Mouse (Mus musculus) embryonic facial prominence, embryonic 14.5 days (tissue): ENCODE data around the gene Angptl6. TPM values are rescaled to one million over a fixed set of nuclear protein-coding genes. Genes with fewer than 3 reads are reported as not detected.
"Not testable (repeated sequence)": the region's sequence is repeated elsewhere in the genome, so short reads cannot be mapped to it uniquely, and the experiment has no call there.

Experiments used
- ATAC-seq: fragments of 200-750 bp; cut with Nextera tagmentation; 2 replicates; pipeline ENCODE4 v1.8.0; 2017; ENCODE audit warnings: low read depth, moderate number of reproducible peaks, moderate TSS enrichment
- DNase-seq: peaks from one replicate; pipeline ENCODE4 v3.0.0-alpha.2; 2015; ENCODE audit warnings: low spot score
- H3K27ac ChIP-seq: fragments of 300-500 bp; sonication (generic); replicated peaks from 2 replicates; pipeline ENCODE4 v1.5.1; 2014; ENCODE audit warnings: low read depth, mild to moderate bottlenecking, low read length, moderate library complexity
- H3K27me3 ChIP-seq: fragments of 300-500 bp; sonication (generic); replicated peaks from 2 replicates; pipeline ENCODE4 v1.6.1; 2014; ENCODE audit warnings: low read length; ENCODE audit not compliant: control insufficient read depth, insufficient read depth
- H3K36me3 ChIP-seq: fragments of 300-500 bp; sonication (generic); 2 replicates; pipeline ENCODE4 v1.6.1; 2014; ENCODE audit warnings: low read length, mixed read lengths; ENCODE audit not compliant: control insufficient read depth, insufficient read depth
- H3K4me1 ChIP-seq: fragments of 300-500 bp; sonication (generic); 2 replicates; pipeline ENCODE4 v1.6.1; 2014; ENCODE audit warnings: antibody characterized with exemption, low read length; ENCODE audit not compliant: control insufficient read depth, insufficient read depth
- H3K4me2 ChIP-seq: fragments of 300-500 bp; sonication (generic); 2 replicates; pipeline ENCODE4 v1.6.1; 2014; ENCODE audit warnings: low read depth, mild to moderate bottlenecking, low read length, moderate library complexity, mixed read lengths
- H3K4me3 ChIP-seq: fragments of 300-500 bp; sonication (generic); 2 replicates; pipeline ENCODE4 v1.5.1; 2014; ENCODE audit warnings: low read depth, mild to moderate bottlenecking, low read length
- H3K9ac ChIP-seq: fragments of 300-500 bp; sonication (generic); 2 replicates; pipeline ENCODE4 v1.6.1; 2014; ENCODE audit warnings: low read depth, mild to moderate bottlenecking, low read length, moderate library complexity, mixed read lengths
- H3K9me3 ChIP-seq: fragments of 300-500 bp; sonication (generic); 2 replicates; pipeline ENCODE4 v1.6.1; 2016; ENCODE audit warnings: low read length; ENCODE audit not compliant: control insufficient read depth
- WGBS: fragments of 180-500 bp; shearing (Covaris S2); extraction: QIAGEN DNeasy Blood & Tissue Kit; methylation state at CpG from one replicate; pipeline ENCODE4 v1.1.7; 2014; 5-methylcytosine and 5-hydroxymethylcytosine counted together
- microRNA-seq: library from miRNA; unstranded; fragments of <30 nt; microRNA quantifications from one replicate; pipeline ENCODE4, GENCODE M21; 2016; ENCODE audit warnings: borderline number of aligned reads
- polyA plus RNA-seq: library from polyadenylated mRNA; unstranded; fragments of >200 nt; fragmentation: Nextera tagmentation; extraction: Ambion mirVana; gene quantifications from 2 replicates; pipeline ENCODE4 v1.2.1, GENCODE M21; 2014

The Angptl6 gene
- polyA plus RNA-seq, 1 experiment from 2014 or later: 3.4 TPM

DNA sequence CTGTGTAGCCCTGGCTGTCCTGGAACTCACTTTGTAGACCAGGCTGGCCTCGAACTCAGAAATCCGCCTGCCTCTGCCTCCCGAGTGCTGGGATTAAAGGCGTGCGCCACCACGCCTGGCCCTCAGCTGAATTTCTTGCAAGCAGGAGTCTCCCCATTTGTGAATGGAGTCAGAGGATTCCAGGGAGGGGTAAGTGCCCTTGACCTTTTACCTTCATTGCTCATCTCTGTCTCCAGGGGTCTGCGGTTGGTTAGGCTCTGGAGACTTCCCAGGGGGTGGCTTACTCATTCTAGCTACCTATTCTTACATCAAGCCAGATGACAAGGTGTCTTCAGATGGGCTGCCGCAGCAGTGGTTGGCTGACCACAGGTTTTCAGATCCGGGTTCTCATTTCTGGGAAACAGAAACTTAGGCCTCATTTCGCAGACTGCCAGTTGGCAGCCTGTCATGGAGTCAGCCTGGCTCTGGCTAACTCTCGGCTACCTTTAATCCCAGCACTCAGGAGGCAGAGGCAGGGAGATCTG, 44.0 kb downstream of the Angptl6 start:
- 81% methylated on average over 10 of the region's 11 CpGs for WGBS
- not testable (repeated sequence) for H3K9ac ChIP-seq, H3K4me1 ChIP-seq, ATAC-seq, DNase-seq, H3K4me2 ChIP-seq, H3K9me3 ChIP-seq, H3K36me3 ChIP-seq, H3K4me3 ChIP-seq, H3K27me3 ChIP-seq, H3K27ac ChIP-seq

DNA sequence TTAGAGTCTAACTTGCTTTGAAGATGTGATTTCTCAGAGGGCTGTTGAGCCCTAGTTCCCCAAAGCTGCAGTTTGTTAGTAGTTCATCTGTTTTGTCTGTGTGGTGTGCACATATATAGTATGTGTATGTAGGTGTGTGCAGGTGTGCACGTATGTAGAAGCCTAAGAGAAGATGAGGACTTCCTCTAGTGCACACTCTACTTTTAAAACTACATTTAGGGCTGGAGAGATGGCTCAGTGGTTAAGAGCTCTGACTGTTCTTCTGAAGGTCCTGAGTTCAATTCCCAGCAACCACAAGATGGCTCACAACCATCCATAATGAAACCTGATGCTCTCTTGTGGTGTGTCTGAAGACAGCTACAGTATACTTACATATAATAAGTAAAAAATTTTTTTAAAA, 44.6 kb downstream of the Angptl6 start:
- no peaks in the 10 kb centered on the region for H3K27me3 ChIP-seq
- H3K4me3 ChIP-seq: no peak overlapping the region
- H3K36me3 ChIP-seq: no peaks in the 10 kb centered on the region
- ATAC-seq (no peak), DNase-seq (no peak)
- H3K4me2 ChIP-seq: no peak overlapping the region
- H3K4me1 ChIP-seq: peaks cover 7% of the 10 kb centered on the region
- H3K9ac ChIP-seq: no peak overlapping the region
- H3K27ac ChIP-seq: no peak overlapping the region
- 88% methylated on average over 1 of the region's 1 CpGs for WGBS
- H3K9me3 ChIP-seq: no peaks in the 10 kb centered on the region

DNA sequence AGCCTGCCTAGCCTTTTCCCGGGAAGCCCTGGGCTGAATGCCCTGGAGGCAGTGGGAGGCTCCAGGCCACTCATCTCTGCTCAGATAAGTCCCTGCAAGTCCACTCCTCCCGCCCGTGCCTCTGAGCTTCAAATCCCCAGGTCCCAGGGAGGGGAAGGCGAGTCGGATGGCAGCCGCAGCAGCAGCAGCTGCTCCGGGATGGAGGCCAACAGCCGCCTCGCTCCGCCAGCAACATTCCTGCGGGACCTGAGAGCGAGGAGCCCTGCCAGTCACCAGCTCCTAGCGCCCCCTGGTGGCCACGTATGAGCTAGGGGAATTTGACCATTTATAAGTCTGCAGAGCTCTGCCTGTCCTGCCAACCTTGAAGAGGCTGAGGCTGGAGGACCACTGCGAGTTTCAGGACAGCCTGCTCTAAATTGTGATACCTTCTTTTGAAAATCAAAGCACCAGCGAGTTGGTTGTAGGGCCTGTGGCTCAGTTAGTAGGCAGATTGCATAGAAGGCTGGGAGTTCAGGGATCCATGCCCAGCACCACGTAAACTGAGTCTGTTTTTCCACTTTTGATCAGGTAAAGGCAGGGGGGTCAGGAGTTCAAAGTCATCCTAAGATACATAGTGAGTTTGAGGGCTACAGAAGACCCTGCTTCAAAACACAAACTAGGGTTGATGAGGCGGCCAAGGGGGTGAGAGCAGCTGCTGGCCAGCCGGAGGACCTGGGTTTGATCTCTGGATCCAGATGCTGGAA, 48.5 kb downstream of the Angptl6 start:
- WGBS: 17% methylated on average over 14 of the region's 19 CpGs
- H3K4me1 ChIP-seq: peaks cover 7% of the 10 kb centered on the region
- H3K9ac ChIP-seq: no peak overlapping the region; the same call in 1 of the 2 replicates

DNA sequence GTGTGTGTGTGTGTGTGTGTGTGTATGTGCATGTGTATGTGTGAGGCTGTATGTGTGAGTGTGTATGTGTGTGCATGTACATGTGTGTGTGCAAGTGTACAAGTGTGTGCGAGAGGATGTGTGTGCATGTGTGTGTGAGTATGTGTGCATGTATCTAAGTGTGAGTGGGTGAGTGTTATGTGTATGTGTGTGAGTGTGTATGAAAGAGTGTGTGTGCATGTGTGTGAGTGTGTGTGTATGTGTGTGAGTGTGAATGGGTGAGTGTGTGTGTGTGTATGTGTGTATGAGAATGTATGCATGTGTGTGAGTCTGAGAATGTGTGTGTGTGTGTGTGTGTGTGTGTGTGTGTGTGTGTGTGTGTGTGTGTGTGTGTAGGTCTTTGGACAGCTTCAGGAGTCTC, 51.4 kb downstream of the Angptl6 start:
- H3K9ac ChIP-seq: no peak overlapping the region
- 100% methylated on average over 1 of the region's 1 CpGs for WGBS

More for the DNA sequence above, 48.5 kb downstream of the Angptl6 start:
- DNase-seq: peak; percentile 97
- Histone ChIP-seq H3K4me2 (peak overlapping the region; percentile 27), H3K27ac (peak overlapping the region; percentile 56; the same call in 1 of the 2 replicates), H3K27me3 (no peaks in the 10 kb centered on the region), H3K9me3 (no peaks in the 10 kb centered on the region), H3K36me3 (no peaks in the 10 kb centered on the region), H3K4me3 (no peak overlapping the region)
- peak; percentile 98 for ATAC-seq

DNA sequence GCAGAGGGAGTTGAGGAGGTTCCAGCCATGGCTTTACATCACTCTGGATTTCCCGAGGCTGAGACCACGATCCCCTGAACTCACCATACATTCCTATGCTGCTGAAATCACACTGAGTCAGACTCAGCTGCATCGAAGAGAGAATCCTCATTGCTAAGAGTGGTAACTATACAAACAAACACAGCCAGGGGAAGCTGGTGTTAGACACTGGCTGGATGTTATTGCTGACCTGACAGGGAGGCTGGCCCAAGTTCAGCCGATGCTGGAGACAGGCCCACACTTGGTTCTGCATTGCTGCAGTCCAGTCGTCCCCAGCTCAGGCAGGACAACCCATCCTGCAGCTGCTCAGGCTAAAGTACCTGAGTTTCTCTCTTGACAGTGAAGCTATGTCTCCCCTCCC, 53.7 kb downstream of the Angptl6 start:
- Histone ChIP-seq H3K4me3 (no peak overlapping the region), H3K36me3 (no peaks in the 10 kb centered on the region), H3K9ac (no peak overlapping the region), H3K4me2 (no peak overlapping the region), H3K27ac (no peak overlapping the region), H3K9me3 (no peaks in the 10 kb centered on the region), H3K4me1 (peaks cover 7% of the 10 kb centered on the region), H3K27me3 (no peaks in the 10 kb centered on the region)
- ATAC-seq (no peak), DNase-seq (no peak)
- WGBS: 55% methylated on average over 5 of the region's 5 CpGs

More for the DNA sequence above, 51.4 kb downstream of the Angptl6 start:
- Histone ChIP-seq H3K27me3 (no peaks in the 10 kb centered on the region), H3K36me3 (no peaks in the 10 kb centered on the region), H3K4me3 (no peak overlapping the region), H3K4me1 (peaks cover 7% of the 10 kb centered on the region), H3K4me2 (no peak overlapping the region), H3K27ac (no peak overlapping the region), H3K9me3 (no peaks in the 10 kb centered on the region)
- DNase-seq: no peak
- ATAC-seq: no peak

Small RNA genes within 50 kb of the gene (microRNA-seq; reads per million reads assigned to microRNA genes)
- 0.66 reads per million for gene Mir7081

Other genes starting within 250 kb of the Angptl6 start
- gene Ubl5, start 236.8 kb downstream of the Angptl6 start, polyA plus RNA-seq: 332 and 354 TPM in 2 replicates
- 11.5 and 14.3 TPM in 2 replicates for gene Fbxl12, start 235.0 kb downstream of the Angptl6 start, polyA plus RNA-seq
- gene Pin1, start 227.6 kb downstream of the Angptl6 start, polyA plus RNA-seq: 46.3 and 48.1 TPM in 2 replicates
- 9.2 and 9.7 TPM in 2 replicates for gene Olfm2, start 133.4 kb downstream of the Angptl6 start, polyA plus RNA-seq
- gene Col5a3, start 64.7 kb downstream of the Angptl6 start, polyA plus RNA-seq: 8.3 and 13.2 TPM in 2 replicates
- gene Rdh8, start 61.2 kb downstream of the Angptl6 start, polyA plus RNA-seq: not detected in 2 replicates
- 4.8 and 6.3 TPM in 2 replicates for gene A230050P20Rik, start 11.1 kb downstream of the Angptl6 start, polyA plus RNA-seq
- gene Ppan, start 8.4 kb upstream of the Angptl6 start, polyA plus RNA-seq: 65.7 and 76.3 TPM in 2 replicates
- gene Eif3g, start 18.9 kb upstream of the Angptl6 start, polyA plus RNA-seq: 245 and 273 TPM in 2 replicates
- gene Dnmt1, start 80.2 kb upstream of the Angptl6 start, polyA plus RNA-seq: 46.8 and 56.5 TPM in 2 replicates
- gene S1pr2, start 97.1 kb upstream of the Angptl6 start, polyA plus RNA-seq: 54.5 and 59.6 TPM in 2 replicates
- 110 and 119 TPM in 2 replicates for gene Mrpl4, start 123.0 kb upstream of the Angptl6 start, polyA plus RNA-seq
- 18.6 and 20.0 TPM in 2 replicates for gene Icam1, start 136.3 kb upstream of the Angptl6 start, polyA plus RNA-seq
- gene Icam4, start 149.6 kb upstream of the Angptl6 start, polyA plus RNA-seq: 0.65 and 0.69 TPM in 2 replicates
- 0.19 TPM in 1 of 2 replicates, not detected in the other for gene Icam5, start 152.3 kb upstream of the Angptl6 start, polyA plus RNA-seq
- 0.87 and 1.2 TPM in 2 replicates for gene Zglp1, start 187.4 kb upstream of the Angptl6 start, polyA plus RNA-seq
- 0.24 TPM in 1 of 2 replicates, not detected in the other for gene Gm49373, start 193.4 kb upstream of the Angptl6 start, polyA plus RNA-seq
- gene Fdx1l, start 193.9 kb upstream of the Angptl6 start, polyA plus RNA-seq: 60.8 and 62.7 TPM in 2 replicates
- 1.2 and 1.4 TPM in 2 replicates for gene Gm38431, start 212.3 kb upstream of the Angptl6 start, polyA plus RNA-seq
- 64.2 and 71.4 TPM in 2 replicates for gene Raver1, start 212.3 kb upstream of the Angptl6 start, polyA plus RNA-seq